Mouse (Mus musculus) cerebellum, adult 2 months (tissue): ENCODE measurements at regions not wholly inside any gene's neighbourhood (a gene's known extent, or its start where the extent isn't known, plus 50 kb on each side); places are given as distances from the start of the nearest gene placed in this dataset.

Source experiments
- CTCF ChIP-seq: fragments of 200-500 bp; IDR thresholded peaks from 2 replicates; pipeline ENCODE4 v1.5.1; 2011; ENCODE audit warnings: low read depth, mild to moderate bottlenecking, control low read depth, low read length, moderate library complexity, borderline replicate concordance; ENCODE audit not compliant: insufficient read depth
- POLR2A ChIP-seq: fragments of 200-500 bp; IDR thresholded peaks from 2 replicates; pipeline ENCODE4 v1.6.1; 2011; ENCODE audit warnings: low read length, control low read depth, borderline replicate concordance; ENCODE audit not compliant: insufficient read depth

GRCm38 (mm10) chr1:59430886-59431486 lies 51.2 kb upstream of the Fzd7 start:
- TF ChIP-seq CTCF: no peak
- no peak for TF ChIP-seq POLR2A
